Mouse (Mus musculus): Measurements from ENCODE around the gene Gm28635. TPM values are rescaled to one million over a fixed set of nuclear protein-coding genes. Genes with fewer than 3 reads are reported as not detected.

The Gm28635 gene
- polyA plus RNA-seq, 1 experiment from 2014 or later: not detected

GRCm38 (mm10) chr2:84705295-84705694 is 27.5 kb upstream of the Gm28635 start:
- ATAC-seq (ENCODE audit: insufficient number of reproducible peaks, insufficient read depth, low FRiP score, low read depth): no peak
- Histone ChIP-seq H3K4me1 (ENCODE audit: control insufficient read depth in 2 of 2, insufficient read depth in 2 of 2, low read length in 2 of 2) (no peaks in the 10 kb centered on the region), H3K4me3 (ENCODE audit: control insufficient read depth in 1 of 2, insufficient read depth in 1 of 2, low read depth in 1 of 2, low read length in 2 of 2) (no peak overlapping the region), H3K9ac (ENCODE audit: low read length) (no peak overlapping the region), H3K27ac (replicated peaks in 1 of 2; ENCODE audit: control insufficient read depth in 1 of 2, insufficient read depth in 1 of 2, low read depth in 2 of 2, low read length in 2 of 2) (no peak overlapping the region), H3K9me3 (ENCODE audit: control insufficient read depth, low read length) (no peaks in the 10 kb centered on the region), H3K36me3 (ENCODE audit: control insufficient read depth, insufficient read depth, low read length) (peaks cover 93% of the 10 kb centered on the region), H3K27me3 (ENCODE audit: control insufficient read depth, insufficient read depth, low read length) (no peaks in the 10 kb centered on the region), H3K4me2 (ENCODE audit: low read length) (no peak overlapping the region)
- 88% methylated on average over 1 of the region's 1 CpGs for WGBS

GRCm38 (mm10) chr2:84704329-84704728 is 26.5 kb upstream of the Gm28635 start:
- H3K36me3 ChIP-seq (ENCODE audit: control insufficient read depth, insufficient read depth, low read length): peaks cover 88% of the 10 kb centered on the region

GRCm38 (mm10) chr2:84703497-84703896 is 25.7 kb upstream of the Gm28635 start:
- H3K27ac ChIP-seq (replicated peaks in 1 of 2; ENCODE audit: control insufficient read depth in 1 of 2, insufficient read depth in 1 of 2, low read depth in 2 of 2, low read length in 2 of 2): no peak overlapping the region
- ATAC-seq (ENCODE audit: insufficient number of reproducible peaks, insufficient read depth, low FRiP score, low read depth): no peak
- no peak overlapping the region for H3K4me3 ChIP-seq (ENCODE audit: control insufficient read depth in 1 of 2, insufficient read depth in 1 of 2, low read depth in 1 of 2, low read length in 2 of 2)
- H3K4me1 ChIP-seq (ENCODE audit: control insufficient read depth in 2 of 2, insufficient read depth in 2 of 2, low read length in 2 of 2): no peaks in the 10 kb centered on the region
- no peaks in the 10 kb centered on the region for H3K9me3 ChIP-seq (ENCODE audit: control insufficient read depth, low read length)
- 79% methylated on average over 1 of the region's 1 CpGs for WGBS
- no peak overlapping the region for H3K9ac ChIP-seq (ENCODE audit: low read length)
- no peak overlapping the region for H3K4me2 ChIP-seq (ENCODE audit: low read length)
- no peaks in the 10 kb centered on the region for H3K27me3 ChIP-seq (ENCODE audit: control insufficient read depth, insufficient read depth, low read length)
- peaks cover 85% of the 10 kb centered on the region for H3K36me3 ChIP-seq (ENCODE audit: control insufficient read depth, insufficient read depth, low read length)

More at GRCm38 (mm10) chr2:84704329-84704728, 26.5 kb upstream of the Gm28635 start:
- Histone ChIP-seq H3K27ac (replicated peaks in 1 of 2; ENCODE audit: control insufficient read depth in 1 of 2, insufficient read depth in 1 of 2, low read depth in 2 of 2, low read length in 2 of 2) (no peak overlapping the region), H3K4me1 (ENCODE audit: control insufficient read depth in 2 of 2, insufficient read depth in 2 of 2, low read length in 2 of 2) (no peaks in the 10 kb centered on the region), H3K4me2 (ENCODE audit: low read length) (no peak overlapping the region), H3K27me3 (ENCODE audit: control insufficient read depth, insufficient read depth, low read length) (no peaks in the 10 kb centered on the region), H3K9ac (ENCODE audit: low read length) (no peak overlapping the region), H3K9me3 (ENCODE audit: control insufficient read depth, low read length) (no peaks in the 10 kb centered on the region), H3K4me3 (ENCODE audit: control insufficient read depth in 1 of 2, insufficient read depth in 1 of 2, low read depth in 1 of 2, low read length in 2 of 2) (no peak overlapping the region)
- 79% methylated on average over 5 of the region's 5 CpGs for WGBS
- ATAC-seq (ENCODE audit: insufficient number of reproducible peaks, insufficient read depth, low FRiP score, low read depth): no peak

GRCm38 (mm10) chr2:84695007-84695695 is 17.3 kb upstream of the Gm28635 start:
- no peaks in the 10 kb centered on the region for H3K27me3 ChIP-seq (ENCODE audit: control insufficient read depth, insufficient read depth, low read length)
- no peak for ATAC-seq (ENCODE audit: insufficient number of reproducible peaks, insufficient read depth, low FRiP score, low read depth)
- H3K9me3 ChIP-seq (ENCODE audit: control insufficient read depth, low read length): no peaks in the 10 kb centered on the region
- no peak overlapping the region for H3K27ac ChIP-seq (replicated peaks in 1 of 2; ENCODE audit: control insufficient read depth in 1 of 2, insufficient read depth in 1 of 2, low read depth in 2 of 2, low read length in 2 of 2)
- no peak overlapping the region for H3K9ac ChIP-seq (ENCODE audit: low read length)
- H3K4me3 ChIP-seq (ENCODE audit: control insufficient read depth in 1 of 2, insufficient read depth in 1 of 2, low read depth in 1 of 2, low read length in 2 of 2): no peak overlapping the region
- H3K36me3 ChIP-seq (ENCODE audit: control insufficient read depth, insufficient read depth, low read length): peaks cover 84% of the 10 kb centered on the region
- WGBS: 87% methylated on average over 5 of the region's 5 CpGs
- no peak overlapping the region for H3K4me2 ChIP-seq (ENCODE audit: low read length)
- no peaks in the 10 kb centered on the region for H3K4me1 ChIP-seq (ENCODE audit: control insufficient read depth in 2 of 2, insufficient read depth in 2 of 2, low read length in 2 of 2)

- Histone ChIP-seq H3K4me3 (ENCODE audit: control insufficient read depth in 1 of 2, insufficient read depth in 1 of 2, low read depth in 1 of 2, low read length in 2 of 2) (no peak overlapping the region), H3K27ac (replicated peaks in 1 of 2; ENCODE audit: control insufficient read depth in 1 of 2, insufficient read depth in 1 of 2, low read depth in 2 of 2, low read length in 2 of 2) (no peak overlapping the region), H3K36me3 (ENCODE audit: control insufficient read depth, insufficient read depth, low read length) (peaks cover 96% of the 10 kb centered on the region), H3K27me3 (ENCODE audit: control insufficient read depth, insufficient read depth, low read length) (no peaks in the 10 kb centered on the region), H3K9ac (ENCODE audit: low read length) (no peak overlapping the region), H3K9me3 (ENCODE audit: control insufficient read depth, low read length) (no peaks in the 10 kb centered on the region), H3K4me1 (ENCODE audit: control insufficient read depth in 2 of 2, insufficient read depth in 2 of 2, low read length in 2 of 2) (no peaks in the 10 kb centered on the region), H3K4me2 (ENCODE audit: low read length) (no peak overlapping the region)
- WGBS: 86% methylated on average over 12 of the region's 12 CpGs
- ATAC-seq (ENCODE audit: insufficient number of reproducible peaks, insufficient read depth, low FRiP score, low read depth): no peak
These were observed 12.2 kb upstream of the Gm28635 start for GRCm38 (mm10) chr2:84690050-84690449.

- no peaks in the 10 kb centered on the region for H3K27me3 ChIP-seq (ENCODE audit: control insufficient read depth, insufficient read depth, low read length)
- H3K4me1 ChIP-seq (ENCODE audit: control insufficient read depth in 2 of 2, insufficient read depth in 2 of 2, low read length in 2 of 2): no peaks in the 10 kb centered on the region
- H3K27ac ChIP-seq (replicated peaks in 1 of 2; ENCODE audit: control insufficient read depth in 1 of 2, insufficient read depth in 1 of 2, low read depth in 2 of 2, low read length in 2 of 2): no peak overlapping the region
- H3K4me2 ChIP-seq (ENCODE audit: low read length): no peak overlapping the region
- ATAC-seq (ENCODE audit: insufficient number of reproducible peaks, insufficient read depth, low FRiP score, low read depth): no peak
- H3K9ac ChIP-seq (ENCODE audit: low read length): no peak overlapping the region
- peaks cover 84% of the 10 kb centered on the region for H3K36me3 ChIP-seq (ENCODE audit: control insufficient read depth, insufficient read depth, low read length)
- 56% methylated on average over 2 of the region's 2 CpGs for whole genome bisulfite sequencing
- H3K9me3 ChIP-seq (ENCODE audit: control insufficient read depth, low read length): 0 out of 2 replicates have a peak, but pooled peaks cover 3% of the 10 kb centered on the region
- no peak overlapping the region for H3K4me3 ChIP-seq (ENCODE audit: control insufficient read depth in 1 of 2, insufficient read depth in 1 of 2, low read depth in 1 of 2, low read length in 2 of 2)
These were observed 10.4 kb upstream of the Gm28635 start for GRCm38 (mm10) chr2:84688080-84688844.

- Histone ChIP-seq H3K4me2 (ENCODE audit: low read length) (no peak overlapping the region), H3K4me3 (ENCODE audit: control insufficient read depth in 1 of 2, insufficient read depth in 1 of 2, low read depth in 1 of 2, low read length in 2 of 2) (no peak overlapping the region), H3K27me3 (ENCODE audit: control insufficient read depth, insufficient read depth, low read length) (no peaks in the 10 kb centered on the region), H3K9ac (ENCODE audit: low read length) (no peak overlapping the region), H3K27ac (replicated peaks in 1 of 2; ENCODE audit: control insufficient read depth in 1 of 2, insufficient read depth in 1 of 2, low read depth in 2 of 2, low read length in 2 of 2) (peak overlapping the region in 1 of 2 experiments; percentile 33; a peak in 1 of 4 replicates), H3K4me1 (ENCODE audit: control insufficient read depth in 2 of 2, insufficient read depth in 2 of 2, low read length in 2 of 2) (peaks cover 0 to 7% of the 10 kb centered on the region in 2 experiments; a peak in 1 of 4 replicates), H3K36me3 (ENCODE audit: control insufficient read depth, insufficient read depth, low read length) (peaks cover 39% of the 10 kb centered on the region), H3K9me3 (ENCODE audit: control insufficient read depth, low read length) (0 out of 2 replicates have a peak, but pooled peaks cover 3% of the 10 kb centered on the region)
- WGBS: 20% methylated on average over 6 of the region's 6 CpGs
- no peak for ATAC-seq (ENCODE audit: insufficient number of reproducible peaks, insufficient read depth, low FRiP score, low read depth)
These were observed 4.9 kb upstream of the Gm28635 start for GRCm38 (mm10) chr2:84682605-84683183.
